Mouse (Mus musculus) neural tube, embryonic 12.5 days (tissue): Measurements from ENCODE around the gene Pdlim4. TPM values are rescaled to one million over a fixed set of nuclear protein-coding genes. Genes with fewer than 3 reads are reported as not detected.

ENCODE experiments used
- ATAC-seq: fragments of 200-750 bp; cut with Nextera tagmentation; 2 replicates; pipeline ENCODE4 v1.8.0; 2017; ENCODE audit warnings: low read depth, mild to moderate bottlenecking, moderate TSS enrichment, moderate library complexity; ENCODE audit not compliant: low FRiP score
- H3K27ac ChIP-seq: fragments of 300-500 bp; sonication (generic); 2 replicates; pipeline ENCODE4 v1.5.1; 2016
- H3K27me3 ChIP-seq: fragments of 300-500 bp; sonication (generic); replicated peaks from 2 replicates; pipeline ENCODE4 v1.6.1; 2016; ENCODE audit warnings: mild to moderate bottlenecking
- H3K36me3 ChIP-seq: fragments of 300-500 bp; sonication (generic); 2 replicates; pipeline ENCODE4 v1.6.1; 2016; ENCODE audit warnings: mild to moderate bottlenecking
- H3K4me1 ChIP-seq: fragments of 300-500 bp; sonication (generic); 2 replicates; pipeline ENCODE4 v1.6.1; 2016
- H3K4me2 ChIP-seq: fragments of 300-500 bp; sonication (generic); replicated peaks from 2 replicates; pipeline ENCODE4 v1.6.1; 2016; ENCODE audit warnings: mild to moderate bottlenecking
- H3K4me3 ChIP-seq: fragments of 300-500 bp; sonication (generic); 2 replicates; pipeline ENCODE4 v1.5.1; 2016
- H3K9ac ChIP-seq: fragments of 300-500 bp; sonication (generic); 2 replicates; pipeline ENCODE4 v1.6.1; 2016; ENCODE audit warnings: mild to moderate bottlenecking
- H3K9me3 ChIP-seq: fragments of 300-500 bp; sonication (generic); 2 replicates; pipeline ENCODE4 v1.6.1; 2016; ENCODE audit warnings: mild to moderate bottlenecking
- WGBS: fragments of 180-500 bp; shearing (Covaris S2); methylation state at CpG from one replicate; pipeline ENCODE4 v1.1.7; 2016; 5-methylcytosine and 5-hydroxymethylcytosine counted together
- polyA plus RNA-seq: library from polyadenylated mRNA; unstranded; fragments of >200 nt; fragmentation: Nextera tagmentation; extraction: Ambion mirVana; gene quantifications from 2 replicates; pipeline ENCODE4 v1.2.1, GENCODE M21; 2016

Gene Pdlim4
- 46.1 and 51.4 TPM in 2 replicates for polyA plus RNA-seq

DNA sequence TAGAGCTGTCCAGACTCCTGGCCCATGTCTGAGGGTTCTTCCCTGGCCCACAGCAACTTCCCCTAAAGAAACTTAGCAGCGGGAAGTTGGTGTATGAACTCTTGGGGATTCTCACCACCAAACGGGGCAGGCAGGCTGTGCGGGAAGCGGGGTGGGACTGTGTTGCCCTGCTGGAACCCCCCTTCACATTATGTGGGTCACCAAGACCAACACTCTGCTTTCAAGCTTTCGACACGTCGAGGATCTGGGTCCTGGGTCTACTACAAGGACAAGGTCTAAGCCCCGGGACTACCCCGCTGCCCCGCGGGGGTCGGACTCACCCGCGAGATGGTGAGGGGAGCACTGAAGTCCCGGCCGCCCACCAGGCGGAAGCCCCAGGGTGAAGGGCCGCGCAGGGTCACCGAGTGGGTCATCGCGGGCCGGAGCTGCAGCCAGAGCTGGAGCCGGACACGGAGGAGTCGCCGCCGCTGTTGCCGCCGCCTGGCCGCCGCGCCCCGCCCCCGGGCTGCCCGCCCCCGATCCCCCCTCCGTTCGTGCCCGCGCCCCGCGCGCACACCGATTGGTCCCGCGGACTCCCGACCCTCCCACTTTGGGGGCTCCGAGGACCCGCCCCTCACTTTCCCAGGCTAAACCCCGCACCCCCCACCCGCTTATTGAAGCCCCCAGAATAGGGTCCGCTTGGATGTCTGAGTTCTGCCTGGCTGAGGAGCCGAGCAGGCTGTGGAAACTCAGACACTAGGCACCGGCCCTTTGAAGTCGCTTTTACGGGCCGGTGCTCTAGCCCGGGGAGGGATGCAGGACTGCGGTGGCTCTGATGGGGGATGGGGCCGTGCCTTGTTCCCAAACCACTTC lies at the start of gene Pdlim4:
Gene Pdlim4 (minus strand): TSS at position 495 of the 852 bp plus-strand sequence.
- Histone ChIP-seq H3K27me3 (peaks cover 3% of the 10 kb centered on the region; the same call in 1 of the 2 replicates), H3K4me1 (peaks cover 13% of the 10 kb centered on the region), H3K27ac (no peak within 1 kb of the TSS), H3K9ac (peak within 1 kb of the TSS; percentile 77), H3K4me2 (peak within 1 kb of the TSS; percentile 92), H3K4me3 (peak within 1 kb of the TSS; percentile 64), H3K9me3 (no peaks in the 10 kb centered on the region), H3K36me3 (no peaks in the 10 kb centered on the region)
- peak; percentile 59 for ATAC-seq
- WGBS = 2% methylated on average over 48 of the region's 61 CpGs

DNA sequence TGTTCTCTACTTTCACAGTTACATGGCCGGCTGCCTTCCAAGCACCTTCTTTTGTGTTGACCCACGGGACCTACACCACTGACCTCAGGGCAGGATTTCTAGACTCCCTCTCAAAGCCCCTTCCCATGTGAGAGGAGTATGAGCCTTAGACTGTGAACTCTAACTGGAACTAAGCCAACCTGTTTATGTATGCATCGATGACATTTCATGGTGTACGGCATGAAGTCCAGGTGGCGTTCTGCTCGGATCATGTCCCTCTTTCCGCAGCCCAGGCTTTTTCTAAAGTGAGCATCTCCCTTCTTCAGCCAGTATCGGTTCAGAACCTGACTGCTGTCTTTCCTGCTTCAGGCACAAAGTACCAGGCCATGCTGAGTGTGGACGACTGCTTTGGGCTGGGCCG lies 48.3 kb upstream of the Pdlim4 start:
- peaks cover 19% of the 10 kb centered on the region for H3K4me1 ChIP-seq
- no peak overlapping the region for H3K4me3 ChIP-seq
- H3K27me3 ChIP-seq = no peaks in the 10 kb centered on the region
- H3K9ac ChIP-seq = no peak overlapping the region
- H3K4me2 ChIP-seq = no peak overlapping the region
- H3K27ac ChIP-seq = no peak overlapping the region
- no peaks in the 10 kb centered on the region; the same call in 1 of the 2 replicates for H3K36me3 ChIP-seq
- 91% methylated on average over 10 of the region's 10 CpGs for WGBS
- no peak for ATAC-seq
- no peaks in the 10 kb centered on the region for H3K9me3 ChIP-seq

DNA sequence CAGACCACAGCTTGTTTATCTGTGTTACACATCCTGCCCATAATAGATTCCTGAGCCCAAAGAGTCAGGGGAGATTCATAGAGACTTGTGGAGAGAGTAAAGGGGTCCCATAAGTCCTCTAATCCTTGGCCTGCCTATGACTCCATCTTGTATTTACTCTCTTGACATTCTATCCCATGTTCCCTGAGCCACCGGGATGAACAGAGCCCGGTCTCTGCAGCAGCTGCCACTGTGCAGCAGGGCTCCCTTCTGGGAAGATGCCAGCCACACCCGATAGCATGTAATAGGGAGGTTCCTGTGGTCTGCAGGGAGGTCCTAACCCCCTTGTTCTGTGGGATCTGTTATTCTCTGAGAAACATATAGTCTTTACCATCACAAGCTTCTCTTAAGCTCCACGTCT lies 47.6 kb upstream of the Pdlim4 start:
- H3K4me3 ChIP-seq = no peak overlapping the region
- no peaks in the 10 kb centered on the region for H3K27me3 ChIP-seq
- no peaks in the 10 kb centered on the region; the same call in 1 of the 2 replicates for H3K36me3 ChIP-seq
- H3K9me3 ChIP-seq = no peaks in the 10 kb centered on the region
- WGBS = 84% methylated on average over 4 of the region's 4 CpGs
- H3K9ac ChIP-seq = no peak overlapping the region
- no peak overlapping the region for H3K27ac ChIP-seq
- no peak for ATAC-seq
- H3K4me1 ChIP-seq = peaks cover 24% of the 10 kb centered on the region
- no peak overlapping the region for H3K4me2 ChIP-seq

DNA sequence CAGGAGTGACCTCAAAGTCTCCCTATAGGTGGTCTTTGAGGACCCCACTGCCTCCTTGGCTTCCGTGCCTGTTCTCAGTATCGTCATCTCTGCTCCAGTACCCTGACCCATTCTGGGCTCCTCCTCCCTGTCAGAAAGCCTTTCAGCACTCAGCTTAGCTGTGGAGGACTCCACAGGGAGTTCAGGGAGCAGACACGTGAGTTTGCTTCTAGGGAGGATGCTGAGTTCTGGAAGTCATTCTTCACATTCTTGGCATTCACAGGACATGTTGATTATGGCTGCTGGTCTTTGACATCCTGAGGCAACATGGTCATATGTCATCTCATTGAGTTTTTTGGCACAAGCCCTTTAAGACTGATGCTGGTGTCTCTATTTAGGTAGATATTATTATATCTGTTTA lies 47.1 kb upstream of the Pdlim4 start:
- Histone ChIP-seq H3K9ac (no peak overlapping the region), H3K4me1 (peaks cover 24% of the 10 kb centered on the region), H3K4me3 (no peak overlapping the region), H3K27me3 (no peaks in the 10 kb centered on the region), H3K9me3 (no peaks in the 10 kb centered on the region), H3K4me2 (no peak overlapping the region), H3K27ac (no peak overlapping the region), H3K36me3 (no peaks in the 10 kb centered on the region; the same call in 1 of the 2 replicates)
- ATAC-seq = no peak
- WGBS = 52% methylated on average over 3 of the region's 3 CpGs

DNA sequence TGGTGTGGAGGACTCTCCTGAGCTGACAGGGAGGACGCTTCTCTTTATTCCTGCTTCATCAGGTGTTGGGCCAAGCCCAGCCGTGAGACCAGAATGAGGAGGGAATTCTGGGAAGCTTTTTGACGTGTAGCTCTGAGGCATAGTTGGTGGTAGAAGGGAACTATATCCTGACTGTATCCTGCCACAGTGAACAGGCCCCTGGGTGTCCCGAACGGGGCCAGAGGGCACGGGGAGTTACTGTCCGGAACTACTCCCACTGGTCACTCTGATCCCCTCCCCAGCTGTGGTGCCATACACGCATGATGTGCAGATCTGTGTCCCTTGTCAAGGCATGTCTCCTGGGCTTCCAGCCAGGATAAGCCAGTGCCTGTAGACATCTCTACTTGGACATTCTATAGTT lies 46.5 kb upstream of the Pdlim4 start:
- Histone ChIP-seq H3K36me3 (no peaks in the 10 kb centered on the region; the same call in 1 of the 2 replicates), H3K4me2 (no peak overlapping the region), H3K27me3 (no peaks in the 10 kb centered on the region), H3K4me3 (no peak overlapping the region), H3K9ac (no peak overlapping the region), H3K9me3 (no peaks in the 10 kb centered on the region), H3K4me1 (peaks cover 24% of the 10 kb centered on the region), H3K27ac (no peak overlapping the region)
- ATAC-seq = no peak
- WGBS = 85% methylated on average over 8 of the region's 8 CpGs

DNA sequence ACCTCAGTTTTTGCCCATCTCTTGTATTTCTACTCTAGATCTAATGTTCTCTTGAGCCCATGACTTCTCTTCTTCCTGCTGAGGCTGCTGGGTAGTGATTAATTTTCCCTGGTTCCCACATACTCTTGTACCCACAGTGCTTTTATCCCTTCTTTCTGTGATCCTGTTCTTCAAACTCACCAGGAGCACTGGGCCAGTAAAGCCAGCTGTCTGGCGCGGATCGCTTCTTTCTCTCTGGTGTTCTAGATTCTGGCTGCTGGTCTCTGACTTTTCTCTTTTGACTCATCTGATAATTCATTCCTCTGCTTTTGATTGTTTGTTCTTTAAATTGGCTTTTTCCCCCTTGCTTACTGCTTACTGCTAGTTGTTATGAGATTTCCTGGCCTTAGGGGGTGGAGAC lies 45.9 kb upstream of the Pdlim4 start:
- H3K9ac ChIP-seq = no peak overlapping the region
- no peak overlapping the region for H3K4me3 ChIP-seq
- H3K4me2 ChIP-seq = no peak overlapping the region
- H3K27ac ChIP-seq = no peak overlapping the region
- H3K4me1 ChIP-seq = peaks cover 24% of the 10 kb centered on the region
- H3K36me3 ChIP-seq = no peaks in the 10 kb centered on the region; the same call in 1 of the 2 replicates
- no peaks in the 10 kb centered on the region for H3K27me3 ChIP-seq
- 94% methylated on average over 3 of the region's 3 CpGs for WGBS
- no peak for ATAC-seq
- H3K9me3 ChIP-seq = no peaks in the 10 kb centered on the region

DNA sequence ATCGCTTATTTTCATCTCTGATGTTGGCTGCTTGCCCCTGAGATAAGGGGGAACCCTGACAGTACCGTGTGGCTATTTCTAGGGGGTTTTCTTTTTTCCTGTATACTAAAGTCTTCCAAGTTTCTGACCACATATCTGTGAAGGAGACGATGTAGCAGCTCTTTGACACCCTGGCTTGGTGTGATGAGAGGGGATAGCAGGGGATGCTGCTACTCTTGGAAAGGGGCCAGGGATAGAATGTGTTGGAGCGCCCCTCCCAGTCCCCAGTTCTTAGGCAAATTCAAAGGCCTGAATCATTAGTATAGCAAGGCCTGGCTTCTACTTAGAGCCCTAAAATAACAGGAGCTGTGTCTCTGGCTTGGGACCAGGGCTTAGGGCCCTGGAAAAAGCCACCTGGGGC lies 44.5 kb upstream of the Pdlim4 start:
- H3K36me3 ChIP-seq = no peaks in the 10 kb centered on the region
- peaks cover 24% of the 10 kb centered on the region for H3K4me1 ChIP-seq
- 54% methylated on average over 4 of the region's 4 CpGs for WGBS
- peak overlapping the region; percentile 50 for H3K27ac ChIP-seq
- peak overlapping the region; percentile 11; the same call in 1 of the 2 replicates for H3K4me3 ChIP-seq
- no peaks in the 10 kb centered on the region for H3K27me3 ChIP-seq
- peak overlapping the region; percentile 48 for H3K9ac ChIP-seq
- peak; percentile 52; the same call in 1 of the 2 replicates for ATAC-seq
- H3K9me3 ChIP-seq = no peaks in the 10 kb centered on the region
- H3K4me2 ChIP-seq = peak overlapping the region; percentile 43

DNA sequence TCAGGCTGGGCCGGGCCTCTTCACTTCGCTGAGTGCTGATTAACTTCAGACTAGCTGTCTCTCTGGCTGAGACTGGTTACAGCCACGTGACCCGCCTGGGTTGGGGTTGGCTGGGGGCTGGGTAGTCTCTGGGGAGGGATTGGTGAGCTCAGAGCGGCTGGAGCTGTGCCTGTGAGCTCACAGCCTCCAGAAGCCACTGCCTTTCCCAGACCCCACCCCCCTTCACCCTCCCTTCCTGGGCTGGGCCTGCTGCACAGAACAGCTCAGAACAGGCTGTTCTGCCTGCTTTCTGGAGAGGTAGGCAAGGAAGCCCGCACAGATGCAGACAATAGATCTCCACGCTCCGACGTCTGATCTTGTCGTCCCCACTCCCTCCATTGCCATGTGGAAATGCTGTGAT lies 44.1 kb upstream of the Pdlim4 start:
- Histone ChIP-seq H3K9ac (peak overlapping the region; percentile 48), H3K27ac (peak overlapping the region; percentile 50), H3K4me1 (peaks cover 24% of the 10 kb centered on the region), H3K9me3 (no peaks in the 10 kb centered on the region), H3K4me2 (peak overlapping the region; percentile 43), H3K27me3 (no peaks in the 10 kb centered on the region), H3K36me3 (no peaks in the 10 kb centered on the region), H3K4me3 (peak overlapping the region; percentile 11; the same call in 1 of the 2 replicates)
- ATAC-seq = peak; percentile 97
- under 1% methylated on average over 10 of the region's 10 CpGs for WGBS

DNA sequence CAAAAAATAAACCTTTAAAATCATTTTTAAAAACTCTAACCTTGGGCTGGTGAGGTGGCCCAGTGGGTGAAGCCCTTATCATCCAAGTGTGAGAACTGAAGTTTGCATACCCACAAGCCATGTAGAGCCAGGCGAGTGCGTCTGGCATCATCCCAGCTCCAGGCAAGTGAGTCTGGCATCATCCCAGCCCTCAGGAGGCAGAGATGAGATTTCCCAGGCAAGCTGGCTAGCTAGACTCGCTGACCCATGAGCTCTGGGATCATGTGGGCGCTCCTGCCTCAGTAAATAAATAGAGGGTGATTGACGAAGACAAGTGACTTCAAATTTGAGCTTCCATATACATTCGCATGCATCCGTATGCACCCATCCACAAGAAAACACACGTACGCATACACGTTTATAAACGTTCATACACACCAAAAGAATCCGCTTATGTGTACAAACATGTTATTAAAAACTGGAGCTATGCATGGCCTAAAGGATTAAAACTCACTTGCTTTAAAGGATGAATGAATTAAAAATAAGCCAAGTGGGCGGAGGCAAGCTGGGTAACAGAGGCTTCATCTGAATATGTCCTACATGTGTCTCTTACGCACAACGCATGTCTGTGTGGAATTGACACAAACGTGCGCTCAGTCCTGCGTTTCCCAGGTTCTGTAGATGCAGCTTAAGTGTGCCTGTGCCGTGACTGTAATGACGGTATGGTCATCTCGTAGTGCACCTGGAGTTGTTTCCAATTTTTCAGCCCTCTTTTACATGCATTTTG lies 43.3 kb upstream of the Pdlim4 start:
- peak; percentile 34; the same call in 1 of the 2 replicates for ATAC-seq
- Histone ChIP-seq H3K4me2 (peak overlapping the region; percentile 43; the same call in 1 of the 2 replicates), H3K36me3 (no peaks in the 10 kb centered on the region), H3K27ac (peak overlapping the region; percentile 50; the same call in 1 of the 2 replicates), H3K4me3 (no peak overlapping the region), H3K9me3 (no peaks in the 10 kb centered on the region), H3K27me3 (no peaks in the 10 kb centered on the region), H3K9ac (0 out of 2 replicates have a peak overlapping the region, but pooled peaks have one; percentile 48), H3K4me1 (peaks cover 24% of the 10 kb centered on the region)
- WGBS = 81% methylated on average over 21 of the region's 21 CpGs

DNA sequence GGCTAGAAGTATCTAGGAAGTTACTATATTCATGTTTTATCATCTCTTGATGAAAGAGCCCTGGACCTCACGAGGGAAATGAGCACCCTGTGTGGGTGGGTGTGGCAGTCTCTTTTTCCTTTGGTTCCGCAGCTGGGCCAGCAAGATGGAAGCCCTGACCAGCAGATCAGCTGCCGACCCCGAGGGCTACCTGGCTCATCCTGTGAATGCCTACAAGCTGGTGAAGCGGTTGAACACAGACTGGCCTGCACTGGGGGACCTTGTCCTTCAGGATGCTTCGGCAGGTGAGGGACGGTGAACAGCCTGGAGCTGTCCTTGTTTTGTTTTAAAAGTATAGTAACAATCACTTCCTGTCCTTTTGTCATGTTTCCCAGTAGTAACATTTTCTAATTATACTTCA lies 42.5 kb upstream of the Pdlim4 start:
- Histone ChIP-seq H3K4me1 (peaks cover 30% of the 10 kb centered on the region), H3K27ac (no peak overlapping the region)
- ATAC-seq = no peak

DNA sequence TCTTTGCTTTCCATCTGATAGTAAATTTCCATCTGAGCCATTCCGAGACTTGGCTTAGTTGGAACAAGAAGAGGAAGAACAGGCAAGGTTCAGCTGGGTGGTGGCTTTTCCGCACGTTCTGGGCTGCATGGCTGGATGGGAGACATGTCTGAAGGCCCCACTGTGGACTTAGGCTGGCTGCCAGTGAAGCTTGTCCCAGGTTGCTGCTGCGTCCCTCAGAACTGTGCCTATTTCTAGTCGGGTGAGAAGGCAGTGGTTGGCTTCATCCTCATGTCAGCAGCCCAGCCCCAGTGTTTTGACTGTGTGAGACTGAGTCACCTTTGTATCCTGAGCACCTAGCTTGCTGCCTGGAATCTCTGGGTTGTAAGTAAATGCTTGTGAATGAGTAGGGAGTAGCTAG lies 40.1 kb upstream of the Pdlim4 start:
- no peak for ATAC-seq
- 81% methylated on average over 5 of the region's 5 CpGs for WGBS
- H3K4me2 ChIP-seq = no peak overlapping the region
- no peaks in the 10 kb centered on the region for H3K27me3 ChIP-seq
- H3K9me3 ChIP-seq = no peaks in the 10 kb centered on the region
- H3K9ac ChIP-seq = no peak overlapping the region
- H3K4me1 ChIP-seq = peaks cover 28% of the 10 kb centered on the region
- no peaks in the 10 kb centered on the region for H3K36me3 ChIP-seq
- no peak overlapping the region for H3K4me3 ChIP-seq
- no peak overlapping the region for H3K27ac ChIP-seq

More for the DNA sequence above, 42.5 kb upstream of the Pdlim4 start:
- Histone ChIP-seq H3K4me2 (no peak overlapping the region), H3K36me3 (no peaks in the 10 kb centered on the region), H3K9ac (no peak overlapping the region), H3K27me3 (no peaks in the 10 kb centered on the region), H3K4me3 (no peak overlapping the region), H3K9me3 (no peaks in the 10 kb centered on the region)
- WGBS = 85% methylated on average over 7 of the region's 7 CpGs

DNA sequence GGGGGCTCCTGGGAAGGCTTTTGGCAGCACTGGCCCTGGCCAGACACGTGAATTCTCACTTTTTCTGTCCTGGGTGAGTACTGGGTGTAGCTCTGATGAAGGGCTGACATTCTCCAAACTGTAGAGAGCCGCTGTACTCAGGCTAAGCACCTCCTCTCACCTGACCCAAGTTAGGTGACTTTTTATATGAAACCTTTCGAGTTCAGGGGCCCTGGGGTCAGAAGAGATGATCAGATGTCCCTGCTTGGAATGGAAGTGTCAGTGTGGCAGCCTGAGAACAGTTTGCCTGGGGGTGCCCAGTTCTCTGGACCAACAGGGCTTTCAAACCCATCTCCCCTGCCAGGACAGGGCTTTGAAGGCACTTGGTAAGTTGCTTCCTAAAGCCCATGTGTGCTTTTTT lies 39.3 kb upstream of the Pdlim4 start:
- H3K4me3 ChIP-seq = no peak overlapping the region
- no peak overlapping the region for H3K9ac ChIP-seq
- 74% methylated on average over 3 of the region's 3 CpGs for WGBS
- peaks cover 21% of the 10 kb centered on the region for H3K4me1 ChIP-seq
- no peaks in the 10 kb centered on the region for H3K27me3 ChIP-seq
- ATAC-seq = no peak
- H3K36me3 ChIP-seq = no peaks in the 10 kb centered on the region
- no peak overlapping the region for H3K27ac ChIP-seq
- H3K9me3 ChIP-seq = no peaks in the 10 kb centered on the region
- no peak overlapping the region for H3K4me2 ChIP-seq
